Mouse (Mus musculus) erythroblast, embryonic 14.5 days (primary cell): ENCODE data around the gene 4930558K02Rik.

Experiments
- GATA1 ChIP-seq: IDR thresholded peaks from 2 replicates; pipeline ENCODE4 v1.6.1; 2012; ENCODE audit warnings: low read length, inconsistent platforms, mixed read lengths
- TAL1 ChIP-seq: IDR thresholded peaks from 3 replicates; pipeline ENCODE4 v1.6.1; 2012; ENCODE audit warnings: low read length, inconsistent platforms, mixed read lengths

- TF ChIP-seq TAL1: no peak
- no peak for TF ChIP-seq GATA1
Measured at GRCm38 (mm10) chr1:161951009-161951779, 28.2 kb downstream of the 4930558K02Rik start.
